Mouse (Mus musculus) MEL (cell line): ENCODE measurements around the gene Magi2.

ENCODE experiments used
- CTCF ChIP-seq, 3 experiments: IDR thresholded peaks in 2 of 3; conservative IDR thresholded peaks in 1 of 3; 2 replicates each; pipeline ENCODE4 v1.5.1; 2011 to 2012; ENCODE audit warnings: low read length in 3 of 3, low read depth in 2 of 3, mild to moderate bottlenecking in 2 of 3, improper control_type of control experiment in 1 of 3, inconsistent platforms in 1 of 3, mixed read lengths in 1 of 3, moderate library complexity in 1 of 3; ENCODE audit not compliant: control insufficient read depth in 1 of 3, insufficient read depth in 1 of 3, poor library complexity in 1 of 3, severe bottlenecking in 1 of 3
- EP300 ChIP-seq, 2 experiments: IDR thresholded peaks; 2 replicates each; pipeline ENCODE4 v1.6.1; 2011; ENCODE audit warnings: improper control_type of control experiment in 2 of 2, low read length in 2 of 2, low read depth in 1 of 2, mild to moderate bottlenecking in 1 of 2
- HCFC1 ChIP-seq: IDR thresholded peaks from 2 replicates; pipeline ENCODE4 v1.6.1; 2012; ENCODE audit warnings: low read depth, mild to moderate bottlenecking, inconsistent platforms, low read length, improper control_type of control experiment, moderate library complexity
- MAFK ChIP-seq: IDR thresholded peaks from 2 replicates; pipeline ENCODE4 v1.6.1; 2011; ENCODE audit warnings: low read depth, mild to moderate bottlenecking, low read length, improper control_type of control experiment, borderline replicate concordance
- RCOR1 ChIP-seq: IDR thresholded peaks from 2 replicates; pipeline ENCODE4 v1.6.1; 2012; ENCODE audit warnings: low read depth, mild to moderate bottlenecking, inconsistent platforms, low read length, improper control_type of control experiment

DNA sequence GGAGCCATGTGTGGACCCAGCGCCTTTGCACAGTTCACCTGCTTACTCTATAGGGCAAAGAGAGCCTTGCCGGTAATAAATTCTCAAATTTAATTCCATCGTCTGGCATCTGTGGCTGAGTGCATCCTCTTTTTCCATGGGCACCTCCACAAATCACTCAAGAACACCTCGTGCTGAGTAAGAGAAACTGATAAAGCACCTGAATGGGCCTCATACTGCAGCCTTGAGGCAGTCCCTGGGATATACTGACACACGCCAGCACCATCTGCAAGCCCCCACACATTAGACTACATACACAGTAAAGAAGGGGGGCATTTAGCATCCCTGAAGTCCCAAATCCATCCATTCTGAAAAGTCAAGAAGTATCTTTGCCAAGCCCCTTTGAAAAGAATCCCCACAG is 1430.2 kb downstream of the Magi2 start:
- TF ChIP-seq CTCF (IDR thresholded peaks at IDR 0.05 in 2 of 3, conservative IDR thresholded peaks at IDR 0.05 in 1 of 3; ENCODE audit: control insufficient read depth in 1 of 3, insufficient read depth in 1 of 3, low read depth in 2 of 3, low read length in 3 of 3, poor library complexity in 1 of 3, severe bottlenecking in 1 of 3) (no peak), MAFK (no peak), HCFC1 (no peak), RCOR1 (no peak), EP300 (IDR thresholded peaks at IDR 0.05; ENCODE audit: low read depth in 1 of 2, low read length in 2 of 2) (no peak)
